Mouse (Mus musculus) urinary bladder, postnatal 10 days (tissue): ENCODE measurements around the gene 1700016H13Rik.

Experiments used
- DNase-seq: peaks from one replicate; pipeline ENCODE4 v3.0.0; 2022; ENCODE audit warnings: low spot score

The 1700016H13Rik gene

GRCm38 (mm10) chr5:103673611-103674010 is 17.8 kb upstream of the 1700016H13Rik start:
- DNase-seq: no peak

DNA sequence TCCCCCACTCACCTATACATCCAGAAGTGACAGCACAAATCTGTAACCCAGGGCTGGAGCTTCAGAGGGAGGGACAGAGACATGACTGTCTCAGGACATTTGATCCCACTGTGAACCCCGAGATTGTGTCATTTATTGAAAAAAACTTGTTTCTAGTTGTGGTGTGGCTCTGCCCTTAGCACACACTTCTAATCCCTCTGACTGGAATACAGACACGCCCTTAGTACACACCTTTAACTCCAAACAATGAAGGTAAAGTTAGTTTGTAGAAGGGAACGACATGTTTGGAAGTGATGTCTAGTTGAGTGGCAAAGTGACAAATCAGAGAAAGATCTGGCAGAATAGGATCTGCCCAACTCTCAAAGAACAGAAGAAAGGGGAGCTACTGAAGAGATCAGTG is 16.0 kb upstream of the 1700016H13Rik start:
- DNase-seq: no peak

GRCm38 (mm10) chr5:103665876-103666275 is 10.1 kb upstream of the 1700016H13Rik start:
- no peak for DNase-seq

DNA sequence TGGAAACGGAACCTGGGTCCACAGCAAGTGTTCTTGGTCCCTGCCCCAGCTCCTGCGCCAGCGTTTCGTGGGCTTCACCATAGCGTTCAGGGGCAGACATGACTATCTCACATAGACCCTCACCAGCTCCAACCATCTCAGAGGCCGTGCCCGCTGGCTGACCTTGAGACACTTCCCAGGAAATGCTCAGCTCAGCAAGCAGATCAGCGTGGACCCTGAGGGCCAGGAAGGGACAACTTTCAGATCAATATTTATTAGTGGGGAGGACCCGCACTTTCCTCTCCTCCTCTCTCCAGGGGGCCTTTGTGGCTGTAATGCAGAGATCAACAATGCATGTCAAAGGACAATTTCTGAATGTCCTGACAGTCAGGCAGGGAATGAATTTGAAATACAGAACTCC is 9.1 kb upstream of the 1700016H13Rik start:
- DNase-seq: no peak

DNA sequence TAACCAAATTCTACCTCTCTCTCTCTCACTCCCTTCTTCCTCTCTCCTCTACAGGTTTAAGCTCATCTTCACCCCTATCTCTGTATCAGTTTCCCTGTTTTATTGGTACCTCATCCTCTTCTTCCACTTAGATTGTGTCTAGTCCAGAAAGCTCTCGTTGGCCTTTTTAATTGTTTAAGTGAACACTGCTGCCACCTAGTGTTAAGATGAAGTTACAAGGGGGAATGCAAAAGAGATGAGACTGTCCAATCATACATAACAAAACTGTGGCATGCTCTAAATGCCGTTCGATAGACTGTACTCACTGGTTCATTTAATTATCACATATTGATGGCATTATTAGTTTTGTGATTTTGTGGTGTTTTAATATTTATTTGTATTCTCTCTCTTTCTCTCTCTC is 3.8 kb upstream of the 1700016H13Rik start:
- DNase-seq: no peak

DNA sequence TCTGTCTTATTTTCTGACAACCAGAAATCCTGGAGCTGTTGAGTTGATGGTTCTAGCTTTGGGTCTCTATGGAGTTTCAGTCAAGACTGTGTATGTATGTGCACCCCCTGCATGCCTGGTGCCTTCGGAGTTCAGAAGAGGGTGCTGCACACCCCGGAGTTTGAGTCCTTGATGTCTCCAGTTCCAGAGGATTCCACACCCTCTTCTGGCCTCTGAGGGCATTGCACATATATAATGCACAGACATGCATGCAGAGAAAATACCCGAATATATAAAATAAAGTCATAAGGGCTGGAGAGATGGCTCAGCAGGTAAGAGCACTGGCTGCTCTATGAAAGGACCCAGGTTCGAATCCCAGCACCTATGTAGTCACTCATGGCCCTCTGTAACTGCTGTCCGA is 3.1 kb upstream of the 1700016H13Rik start:
- DNase-seq: no peak

DNA sequence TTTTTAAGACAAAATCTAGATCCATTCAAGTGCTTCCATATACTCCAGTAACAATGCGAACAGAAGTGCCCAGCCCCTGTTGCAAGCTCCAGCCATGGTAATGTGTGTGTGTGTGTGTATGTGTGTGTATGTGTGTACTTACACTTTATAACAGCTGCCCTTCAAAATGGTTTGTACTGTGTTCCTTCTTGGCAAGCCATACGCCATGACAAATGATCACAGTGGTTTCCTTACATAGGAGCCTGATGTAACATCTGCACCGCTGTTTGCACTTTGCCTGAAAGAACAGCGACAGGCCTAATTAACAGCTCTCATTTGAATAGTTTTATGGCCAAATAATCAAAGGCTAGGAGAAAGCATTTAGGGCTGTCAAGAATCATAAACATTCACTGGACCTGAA is 1.0 kb downstream of the 1700016H13Rik start:
- DNase-seq: no peak

- DNase-seq: no peak
Observed at GRCm38 (mm10) chr5:103654225-103654624, 1.6 kb downstream of the 1700016H13Rik start.

- DNase-seq: no peak
Observed at GRCm38 (mm10) chr5:103647320-103647719, 8.5 kb downstream of the 1700016H13Rik start.

DNA sequence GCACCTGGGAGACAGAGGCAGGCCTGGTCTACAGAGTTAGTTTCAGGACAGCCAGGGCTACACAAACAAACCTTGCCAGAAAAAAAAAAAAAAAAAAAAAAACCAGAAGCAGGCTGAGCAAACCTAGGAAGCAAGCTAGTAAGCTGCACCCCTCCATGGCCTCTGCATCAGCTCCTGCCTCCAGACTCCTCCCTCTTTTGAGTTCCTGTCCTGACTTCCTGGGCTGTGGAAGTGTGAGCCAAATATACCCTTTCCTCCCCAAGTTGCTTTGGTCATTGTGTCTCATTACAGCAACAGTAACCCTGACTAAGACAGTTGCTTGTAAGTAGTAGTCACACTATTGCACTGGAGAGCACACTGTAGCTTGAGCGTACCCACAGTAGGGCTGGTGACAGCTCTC is 11.6 kb downstream of the 1700016H13Rik start:
- DNase-seq: no peak

DNA sequence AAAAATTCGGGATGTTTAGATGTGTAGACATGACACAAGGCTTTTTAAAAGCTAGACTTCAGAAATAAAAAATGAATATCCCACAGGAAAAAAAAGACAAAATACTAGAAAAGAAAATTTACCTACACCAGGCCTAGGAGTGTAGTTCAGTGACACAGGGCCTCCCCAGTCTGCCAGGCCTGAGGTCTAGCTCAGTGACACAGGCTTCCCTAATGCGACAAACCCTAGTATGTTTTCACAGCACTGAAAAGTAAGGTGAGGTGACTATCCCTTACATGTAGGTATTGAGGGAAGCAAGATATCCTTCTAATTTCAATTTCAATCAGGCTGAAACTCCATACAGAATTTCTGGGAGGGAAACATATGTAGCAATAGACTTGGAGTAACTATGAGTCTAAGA is 18.6 kb downstream of the 1700016H13Rik start:
- no peak for DNase-seq

DNA sequence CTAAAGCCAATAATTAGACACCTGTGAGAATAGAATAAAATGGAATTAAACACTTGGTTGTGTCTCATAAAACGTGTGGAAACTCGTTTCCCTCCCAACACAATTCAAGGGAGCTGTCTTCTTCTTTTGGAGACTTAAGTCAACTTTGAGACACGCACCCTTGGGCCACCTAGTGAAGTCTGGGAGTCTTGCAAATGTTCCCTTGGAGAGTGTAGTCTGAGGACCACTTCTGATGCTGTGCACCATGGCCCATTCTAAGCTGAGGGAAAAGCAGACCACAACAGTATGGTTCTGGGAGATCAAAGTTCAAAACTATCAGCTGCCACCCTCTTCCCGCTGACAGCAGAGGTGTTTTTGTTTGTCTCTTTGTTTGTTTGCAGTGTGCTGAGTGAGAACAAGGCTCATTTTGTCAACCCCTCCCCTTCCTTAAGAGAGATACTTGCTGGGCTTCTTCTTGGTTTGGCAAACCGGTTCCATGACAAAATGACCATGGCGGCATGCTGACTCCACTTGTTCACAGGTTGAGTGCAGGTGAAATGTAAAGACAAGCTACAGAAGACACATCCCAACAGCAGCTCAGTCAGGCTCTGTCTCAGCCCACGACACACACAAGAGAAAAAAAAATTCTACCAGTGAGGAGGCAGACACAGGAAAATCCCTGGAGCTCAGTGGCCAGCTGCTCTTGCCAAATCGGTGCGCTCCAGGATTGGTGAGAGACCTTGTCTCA is 25.8 kb downstream of the 1700016H13Rik start:
- DNase-seq: no peak

- no peak for DNase-seq
Observed at GRCm38 (mm10) chr5:103629111-103629764, 26.6 kb downstream of the 1700016H13Rik start, which contains the start of gene Slc10a6. Gene Slc10a6 (minus strand): TSS chr5:103629403.

GRCm38 (mm10) chr5:103628499-103628898 is 27.3 kb downstream of the 1700016H13Rik start:
- DNase-seq: no peak

- no peak for DNase-seq
Observed at GRCm38 (mm10) chr5:103624831-103625230, 31.0 kb downstream of the 1700016H13Rik start.

GRCm38 (mm10) chr5:103622321-103622720 is 33.5 kb downstream of the 1700016H13Rik start:
- DNase-seq: no peak

- DNase-seq: no peak
Observed at GRCm38 (mm10) chr5:103620301-103620973, 35.4 kb downstream of the 1700016H13Rik start.

- no peak for DNase-seq
Observed at GRCm38 (mm10) chr5:103617191-103617590, 38.6 kb downstream of the 1700016H13Rik start.

- DNase-seq: no peak
Observed at GRCm38 (mm10) chr5:103614356-103614755, 41.5 kb downstream of the 1700016H13Rik start.

DNA sequence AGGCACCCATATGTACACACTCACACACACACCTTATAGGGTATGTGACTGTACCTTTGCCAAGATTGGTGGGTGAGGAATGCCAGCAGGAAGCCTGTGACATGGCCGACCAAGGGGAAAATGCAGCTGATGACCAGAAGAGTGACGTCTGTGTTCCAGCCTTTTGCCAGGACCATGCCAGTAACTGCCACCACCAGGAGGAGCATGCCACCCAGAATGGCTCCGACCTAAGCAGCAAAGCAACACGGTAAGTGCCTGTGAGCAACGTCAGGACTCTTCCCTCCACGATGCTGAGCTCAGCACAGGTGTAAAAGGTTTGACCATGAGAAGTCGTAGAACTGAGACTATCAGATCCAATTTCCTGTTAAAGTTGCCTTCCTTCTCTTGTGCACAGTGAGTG is 43.5 kb downstream of the 1700016H13Rik start:
- no peak for DNase-seq

- DNase-seq: no peak
Observed at GRCm38 (mm10) chr5:103610856-103611472, 44.8 kb downstream of the 1700016H13Rik start.

DNA sequence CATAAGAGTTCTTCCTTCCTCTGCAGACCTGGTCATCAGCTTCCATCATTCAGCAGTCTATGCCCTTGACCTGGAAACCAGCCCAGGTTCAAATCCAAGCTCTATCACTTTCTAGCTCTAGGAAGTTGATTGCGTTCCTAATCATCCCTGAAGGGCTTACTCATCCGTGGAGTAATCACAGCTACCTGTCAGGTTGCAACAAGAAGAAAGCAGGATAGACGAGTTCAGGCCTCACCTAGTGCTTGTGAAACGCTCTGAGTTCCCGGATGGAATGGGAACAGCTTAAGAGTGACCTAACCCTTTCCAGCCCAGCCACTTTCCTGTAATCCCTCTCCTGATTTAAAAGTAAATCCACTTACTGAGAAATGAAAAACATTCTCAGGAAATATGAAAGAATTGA is 45.7 kb downstream of the 1700016H13Rik start:
- DNase-seq: no peak

- DNase-seq: no peak
Observed at GRCm38 (mm10) chr5:103605707-103606106, 50.1 kb downstream of the 1700016H13Rik start.
